Mouse (Mus musculus) adrenal gland, adult 18-20 months (tissue): ENCODE data around the gene Gm20821. TPM values are rescaled to one million over a fixed set of nuclear protein-coding genes. Genes with fewer than 3 reads are reported as not detected.
"Not testable (repeated sequence)": the region's sequence is repeated elsewhere in the genome, so short reads cannot be mapped to it uniquely, and the experiment has no call there.

Experiments used
- DNase-seq, 2 experiments: peaks; one replicate each; pipeline ENCODE4 v3.0.0; 2021 to 2022; ENCODE audit warnings: low spot score in 2 of 2
- long read RNA-seq, 2 experiments: library from polyadenylated mRNA; stranded (forward); transcript quantifications; one replicate each; pipeline ENCODE4 v2.0.0; 2021
- total RNA-seq, 2 experiments: library from RNA; stranded (reverse); gene quantifications; 1 replicate in 1 of 2; 2 replicates in 1 of 2; pipeline ENCODE4 v1.2.3; 2021

The Gm20821 gene
- total RNA-seq, result not detected
- long read RNA-seq, experiment 1, result 0 reads
- long read RNA-seq, experiment 2, result 0 reads

DNA sequence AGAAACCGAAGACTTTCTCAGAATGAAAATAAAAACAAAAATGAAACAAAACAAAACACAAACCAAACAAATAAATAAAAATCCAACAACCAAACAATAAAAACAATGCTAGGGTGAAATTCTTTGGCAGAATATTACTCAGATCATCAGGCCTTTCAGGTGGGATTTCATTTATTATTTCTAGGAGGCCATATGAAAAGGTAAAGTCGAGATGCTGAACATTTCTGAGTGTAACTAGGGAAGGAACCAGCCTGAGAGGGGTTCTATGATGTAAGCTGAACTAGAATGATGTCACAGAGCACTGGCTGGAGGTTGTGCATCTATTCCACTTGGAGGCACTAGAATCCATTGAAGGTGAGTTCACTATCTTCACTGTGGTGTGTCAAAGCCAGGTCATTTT, at the start of gene Gm20821:
Gene Gm20821 (plus strand): TSS at position 301 of the 400 bp plus-strand sequence.
- DNase-seq, result not testable (repeated sequence)
